Mouse (Mus musculus) right cerebral cortex, postnatal 10 days (tissue): ENCODE measurements around the gene Olfr55.
"Not testable (repeated sequence)": the region's sequence is repeated elsewhere in the genome, so short reads cannot be mapped to it uniquely, and the experiment has no call there.

Source experiments
- DNase-seq, 2 experiments: peaks; one replicate each; pipeline ENCODE4 v3.0.0; 2021; ENCODE audit warnings: low spot score in 2 of 2

The Olfr55 gene

DNA sequence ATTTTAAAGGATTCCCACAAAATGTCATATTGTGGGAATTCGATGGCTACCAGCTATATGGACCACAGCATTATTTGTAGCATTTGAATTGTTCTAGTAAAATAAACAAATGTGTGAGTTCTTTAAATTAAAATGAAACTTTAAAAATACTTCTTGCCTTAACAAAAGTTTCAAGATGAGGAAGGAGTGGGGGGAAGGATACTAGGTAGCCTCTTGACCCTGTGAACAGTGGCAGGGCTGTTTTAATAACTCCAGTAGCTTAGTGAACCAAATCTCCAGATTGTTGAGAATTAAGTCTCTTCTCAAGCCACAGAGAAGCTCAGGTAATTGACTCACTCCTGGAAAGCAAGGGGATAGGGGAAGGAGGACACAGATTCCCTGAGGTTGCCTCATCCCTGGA is at the start of gene Olfr55:
Gene Olfr55, plus strand, starts transcription at position 301 of the 400 bp plus-strand sequence.
- DNase-seq: not testable (repeated sequence)

- DNase-seq: no peak
These were observed 43.7 kb upstream of the Olfr55 start for GRCm38 (mm10) chr17:33124546-33124945.

- DNase-seq: no peak
These were observed 42.0 kb upstream of the Olfr55 start for GRCm38 (mm10) chr17:33126257-33126656.

GRCm38 (mm10) chr17:33139261-33139820 is 28.9 kb upstream of the Olfr55 start, which contains the start of gene Morc2b:
TSS of gene Morc2b (minus strand) at chr17:33139683.
- no peak for DNase-seq

DNA sequence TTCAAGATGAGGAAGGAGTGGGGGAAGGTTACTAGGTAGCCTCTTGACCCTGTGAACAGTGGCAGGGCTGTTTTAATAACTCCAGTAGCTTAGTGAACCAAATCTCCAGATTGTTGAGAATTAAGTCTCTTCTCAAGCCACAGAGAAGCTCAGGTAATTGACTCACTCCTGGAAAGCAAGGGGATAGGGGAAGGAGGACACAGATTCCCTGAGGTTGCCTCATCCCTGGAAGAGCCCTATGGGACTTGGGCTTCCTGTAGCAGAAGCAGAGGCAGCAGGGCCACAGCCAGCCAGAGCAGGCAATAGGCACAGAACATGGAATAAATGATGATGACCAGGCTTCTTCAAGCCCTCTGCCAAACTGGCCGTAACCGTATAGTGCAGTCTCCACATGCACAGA is 22.8 kb downstream of the Olfr55 start, which contains the start of gene Olfr239:
Gene Olfr239, plus strand, starts transcription at position 301 of the 400 bp plus-strand sequence.
- not testable (repeated sequence) for DNase-seq

GRCm38 (mm10) chr17:33221590-33221989 is 53.3 kb downstream of the Olfr55 start, which contains the start of gene Olfr1564:
TSS of gene Olfr1564 (minus strand) at chr17:33221690.
- DNase-seq: no peak
